Comparison of ENCODE assay signal across 8 mouse cellular contexts in genomic region chr6:128837454-128838341, GRCm38 (mm10). TPM values are rescaled to one million over a fixed set of nuclear protein-coding genes. Genes with fewer than 3 reads are reported as not detected.
A peak's percentile ranks its signal among the peaks of the same experiment; 100 is the strongest.
DNase-seq lines count a peak whose midpoint lies in the region; ATAC-seq and TF ChIP-seq lines count a peak whose summit lies in the region.

No protein-coding gene starts in this region.

- peak overlapping the region; percentile 61 for H3K4me2 ChIP-seq in heart, postnatal 0 days (ENCODE audit: low read depth, low read length)
- H3K4me2 ChIP-seq in liver, embryonic 16.5 days (ENCODE audit: low read depth, low read length) = peak overlapping the region; percentile 86
- H3K4me2 ChIP-seq in stomach, postnatal 0 days (replicated peaks; ENCODE audit: low read depth) = peak overlapping the region; percentile 76

- H3K27me3 ChIP-seq in heart, postnatal 0 days (ENCODE audit: control insufficient read depth, insufficient read depth, low read length) = no peaks in the 10 kb centered on the region
- no peaks in the 10 kb centered on the region for H3K27me3 ChIP-seq in liver, embryonic 16.5 days (ENCODE audit: control insufficient read depth, insufficient read depth, low read depth, low read length)
- H3K27me3 ChIP-seq in stomach, postnatal 0 days (ENCODE audit: control insufficient read depth, insufficient read depth, low read length) = no peaks in the 10 kb centered on the region

- TF ChIP-seq CTCF in gastrocnemius, adult 2 months (IDR thresholded peaks at IDR 0.05) = no peak
- TF ChIP-seq CTCF in heart, postnatal 0 days (IDR thresholded peaks at IDR 0.05; ENCODE audit: low read depth) = no peak
- no peak for TF ChIP-seq CTCF in stomach, postnatal 0 days (IDR thresholded peaks at IDR 0.05; ENCODE audit: low read depth)

- no peaks in the 10 kb centered on the region for H3K9me3 ChIP-seq in heart, postnatal 0 days (replicated peaks; ENCODE audit: control insufficient read depth, low read length)
- no peaks in the 10 kb centered on the region for H3K9me3 ChIP-seq in liver, embryonic 16.5 days (replicated peaks; ENCODE audit: control insufficient read depth, low read length)
- no peaks in the 10 kb centered on the region for H3K9me3 ChIP-seq in stomach, postnatal 0 days (ENCODE audit: control insufficient read depth, low read length)

- no peaks in the 10 kb centered on the region for H3K36me3 ChIP-seq in heart, postnatal 0 days (replicated peaks; ENCODE audit: control insufficient read depth, insufficient read depth, low read length)
- no peaks in the 10 kb centered on the region for H3K36me3 ChIP-seq in liver, embryonic 16.5 days (ENCODE audit: control insufficient read depth, insufficient read depth)
- no peaks in the 10 kb centered on the region for H3K36me3 ChIP-seq in stomach, postnatal 0 days (ENCODE audit: control insufficient read depth, insufficient read depth, low read length)

- no peak for TF ChIP-seq EP300 in heart, postnatal 0 days (IDR thresholded peaks at IDR 0.05; ENCODE audit: low read depth)
- TF ChIP-seq EP300 in stomach, postnatal 0 days (optimal IDR thresholded peaks at IDR 0.05) = no peak

- no peak for DNase-seq in gastrocnemius, adult 2 months
- no peak for DNase-seq in gastrocnemius, adult 18-20 months (ENCODE audit: low spot score)
- DNase-seq in 416B (ENCODE audit: low read depth) = peak; percentile 57
- DNase-seq in cerebellum, postnatal 10 days = peak; percentile 64 to 74
- peak; percentile 30 for DNase-seq in heart, postnatal 0 days (ENCODE audit: low spot score)
- no peak for DNase-seq in stomach, postnatal 0 days (ENCODE audit: low spot score)
- no peak for DNase-seq in spleen, postnatal 36 days (ENCODE audit: low spot score in 2 of 2)

- H3K27ac ChIP-seq in gastrocnemius, adult 2 months = peak overlapping the region; percentile 98
- H3K27ac ChIP-seq in heart, postnatal 0 days (ENCODE audit: low read depth) = peak overlapping the region; percentile 94
- no peak overlapping the region for H3K27ac ChIP-seq in liver, embryonic 16.5 days (ENCODE audit: low read length)
- H3K27ac ChIP-seq in stomach, postnatal 0 days (replicated peaks) = peak overlapping the region; percentile 83

- WGBS in heart, postnatal 0 days = 4% methylated on average over 14 of the region's 14 CpGs
- WGBS in liver, embryonic 16.5 days (ENCODE audit: insufficient replicate concordance) = 2% methylated on average over 14 of the region's 14 CpGs
- 6% methylated on average over 14 of the region's 14 CpGs for WGBS in stomach, postnatal 0 days

- intact Hi-C loops in gastrocnemius, adult 2 months (cut with DNase I) = loop anchor here (1.0 to 2.0 kb wide), 3 partner anchors 35 to 107 kb away; no protein-coding TSS in a partner anchor

- H3K4me1 ChIP-seq in heart, postnatal 0 days (ENCODE audit: control insufficient read depth, insufficient read depth) = 0 out of 2 replicates have a peak, but pooled peaks cover 6% of the 10 kb centered on the region
- H3K4me1 ChIP-seq in liver, embryonic 16.5 days (ENCODE audit: control insufficient read depth, low read depth, low read length) = peaks cover 25% of the 10 kb centered on the region
- no peaks in the 10 kb centered on the region for H3K4me1 ChIP-seq in stomach, postnatal 0 days (replicated peaks; ENCODE audit: control insufficient read depth, insufficient read depth)

- H3K4me3 ChIP-seq in gastrocnemius, adult 2 months = peak overlapping the region; percentile 99
- peak overlapping the region; percentile 76 for H3K4me3 ChIP-seq in heart, postnatal 0 days (ENCODE audit: low read depth, low read length)
- peak overlapping the region; percentile 77 for H3K4me3 ChIP-seq in liver, embryonic 16.5 days (ENCODE audit: low read depth, low read length)
- peak overlapping the region; percentile 77 for H3K4me3 ChIP-seq in stomach, postnatal 0 days (ENCODE audit: low read depth, low read length)

- ATAC-seq in heart, postnatal 0 days (ENCODE audit: insufficient read depth, low read depth) = 0 out of 2 replicates have a peak, but pooled peaks have one; percentile 0
- ATAC-seq in liver, embryonic 16.5 days (ENCODE audit: low read depth) = no peak
- no peak for ATAC-seq in stomach, postnatal 0 days (ENCODE audit: low FRiP score, low TSS enrichment)

- peak overlapping the region; percentile 70 for H3K9ac ChIP-seq in heart, postnatal 0 days (replicated peaks; ENCODE audit: low read depth, low read length)
- peak overlapping the region; percentile 55 for H3K9ac ChIP-seq in liver, embryonic 16.5 days (ENCODE audit: low read depth, low read length)
- H3K9ac ChIP-seq in stomach, postnatal 0 days (ENCODE audit: low read length) = peak overlapping the region; percentile 43

RNA-seq across cellular contexts. Expression of gene Klrb1b, which starts 11.6 kb away (rescaled TPM):
- total RNA-seq in gastrocnemius, adult 2 months (2021) = not detected
- not detected for total RNA-seq in gastrocnemius, adult 18-20 months (2021)
- not detected in 2 replicates for total RNA-seq in heart, postnatal 0 days (2014; rRNA removed; ENCODE audit: low replicate concordance)
- not detected in 2 replicates for polyA plus RNA-seq in heart, postnatal 0 days (2015; fragmentation: Nextera tagmentation; extraction: Ambion mirVana)
- 0.23 and 0.46 TPM in 2 replicates for polyA plus RNA-seq in liver, embryonic 16.5 days (2015; fragmentation: Nextera tagmentation; extraction: Ambion mirVana)
- 0.16 and 0.19 TPM in 2 replicates for polyA plus RNA-seq in stomach, postnatal 0 days (2015; fragmentation: Nextera tagmentation; extraction: Ambion mirVana)

RNA-seq across cellular contexts. Expression of gene Gm44511, which starts 11.6 kb away (rescaled TPM):
- total RNA-seq in gastrocnemius, adult 2 months (2021) = not detected
- total RNA-seq in gastrocnemius, adult 18-20 months (2021) = not detected
- total RNA-seq in heart, postnatal 0 days (2014; rRNA removed; ENCODE audit: low replicate concordance) = not detected in 2 replicates
- not detected in 2 replicates for polyA plus RNA-seq in heart, postnatal 0 days (2015; fragmentation: Nextera tagmentation; extraction: Ambion mirVana)
- 0.20 TPM in 1 of 2 replicates, not detected in the other for polyA plus RNA-seq in liver, embryonic 16.5 days (2015; fragmentation: Nextera tagmentation; extraction: Ambion mirVana)
- not detected in 2 replicates for polyA plus RNA-seq in stomach, postnatal 0 days (2015; fragmentation: Nextera tagmentation; extraction: Ambion mirVana)

RNA-seq across cellular contexts. Expression of gene Klrb1c, which starts 48.7 kb away (rescaled TPM):
- not detected for total RNA-seq in gastrocnemius, adult 2 months (2021)
- total RNA-seq in gastrocnemius, adult 18-20 months (2021) = not detected
- not detected in 2 replicates for total RNA-seq in heart, postnatal 0 days (2014; rRNA removed; ENCODE audit: low replicate concordance)
- not detected in 2 replicates for polyA plus RNA-seq in heart, postnatal 0 days (2015; fragmentation: Nextera tagmentation; extraction: Ambion mirVana)
- 0.61 and 0.78 TPM in 2 replicates for polyA plus RNA-seq in liver, embryonic 16.5 days (2015; fragmentation: Nextera tagmentation; extraction: Ambion mirVana)
- polyA plus RNA-seq in stomach, postnatal 0 days (2015; fragmentation: Nextera tagmentation; extraction: Ambion mirVana) = 0.07 and 0.18 TPM in 2 replicates

RNA-seq across cellular contexts. Expression of gene Clec2i, which starts 49.7 kb away (rescaled TPM):
- not detected for total RNA-seq in gastrocnemius, adult 2 months (2021)
- total RNA-seq in gastrocnemius, adult 18-20 months (2021) = not detected
- total RNA-seq in heart, postnatal 0 days (2014; rRNA removed; ENCODE audit: low replicate concordance) = not detected in 2 replicates
- polyA plus RNA-seq in heart, postnatal 0 days (2015; fragmentation: Nextera tagmentation; extraction: Ambion mirVana) = not detected in 2 replicates
- polyA plus RNA-seq in liver, embryonic 16.5 days (2015; fragmentation: Nextera tagmentation; extraction: Ambion mirVana) = 0.21 and 0.30 TPM in 2 replicates
- polyA plus RNA-seq in stomach, postnatal 0 days (2015; fragmentation: Nextera tagmentation; extraction: Ambion mirVana) = 0.06 and 0.17 TPM in 2 replicates

RNA-seq across cellular contexts. Expression of gene BC035044, which starts 53.2 kb away (rescaled TPM):
- total RNA-seq in gastrocnemius, adult 2 months (2021) = not detected
- not detected for total RNA-seq in gastrocnemius, adult 18-20 months (2021)
- 0.08 TPM in 1 of 2 replicates, not detected in the other for total RNA-seq in heart, postnatal 0 days (2014; rRNA removed; ENCODE audit: low replicate concordance)
- 0.10 TPM in 1 of 2 replicates, not detected in the other for polyA plus RNA-seq in heart, postnatal 0 days (2015; fragmentation: Nextera tagmentation; extraction: Ambion mirVana)
- polyA plus RNA-seq in liver, embryonic 16.5 days (2015; fragmentation: Nextera tagmentation; extraction: Ambion mirVana) = 6.3 and 6.6 TPM in 2 replicates
- 0.59 and 0.68 TPM in 2 replicates for polyA plus RNA-seq in stomach, postnatal 0 days (2015; fragmentation: Nextera tagmentation; extraction: Ambion mirVana)

Comparison
In these comparisons a context has a peak if more than half of its experiments do, and no peak if none do; other contexts are left out.
1. DNase-seq: peak in 416B (single experiment), cerebellum, postnatal 10 days (2 of 2) and heart, postnatal 0 days (single experiment); none in gastrocnemius, adult 2 months (single experiment), gastrocnemius, adult 18-20 months (single experiment), stomach, postnatal 0 days (single experiment) and spleen, postnatal 36 days (0 of 2).
2. Peak in every context shown above with its lines, with median percentiles within 50 percentile points of each other: H3K4me3 ChIP-seq, H3K4me2 ChIP-seq and H3K9ac ChIP-seq.